Mouse (Mus musculus): Measurements from ENCODE around the gene Ssbp3. TPM values are rescaled to one million over a fixed set of nuclear protein-coding genes. Genes with fewer than 3 reads are reported as not detected.

Gene Ssbp3
- total and polyA plus RNA-seq, 3 experiments: 30.5 to 242 (median 116) TPM

DNA sequence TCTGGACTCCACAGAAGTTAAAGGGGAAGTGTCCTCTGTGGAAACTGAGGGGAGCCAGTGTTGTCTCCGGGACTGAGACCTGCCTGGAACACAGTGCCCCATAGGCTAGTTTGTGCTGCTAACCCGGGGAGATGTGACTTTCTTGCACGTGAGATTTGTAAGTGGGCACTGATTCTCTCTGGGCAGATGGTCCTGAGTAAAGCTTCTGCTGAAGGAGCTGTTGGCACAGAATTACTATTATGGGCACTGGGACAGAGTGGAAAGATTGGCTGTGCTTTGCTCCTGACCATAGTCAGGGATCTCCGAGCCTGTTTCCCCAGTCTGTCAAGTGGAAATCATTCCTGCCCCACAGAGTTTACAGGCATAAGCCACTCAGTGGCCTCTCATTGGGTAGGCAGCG lies 83.8 kb downstream of the Ssbp3 start:
- Histone ChIP-seq H3K27me3 (ENCODE audit: control insufficient read depth in 1 of 2, insufficient read depth in 2 of 2, low read length in 2 of 2) (no peaks in the 10 kb centered on the region), H3K9me3 (replicated peaks; ENCODE audit: insufficient read depth, low read length) (no peaks in the 10 kb centered on the region), H3K36me3 (ENCODE audit: control insufficient read depth in 1 of 2, insufficient read depth in 2 of 2, low read length in 2 of 2) (peaks cover 0 to 29% of the 10 kb centered on the region in 2 experiments; a peak in 3 of 4 replicates), H3K27ac (ENCODE audit: control insufficient read depth, low read depth, low read length) (no peak overlapping the region), H3K9ac (ENCODE audit: control insufficient read depth, low read depth, low read length, poor library complexity, severe bottlenecking) (no peak overlapping the region), H3K4me1 (ENCODE audit: control insufficient read depth in 1 of 2, insufficient read depth in 2 of 2, low read length in 2 of 2) (peaks cover 22 to 25% of the 10 kb centered on the region in 2 experiments), H3K79me2 (ENCODE audit: control insufficient read depth, insufficient read depth, low read length, poor library complexity) (peaks cover 15% of the 10 kb centered on the region), H3K4me3 (ENCODE audit: control insufficient read depth in 1 of 2, insufficient read depth in 1 of 2, low read depth in 2 of 2, low read length in 2 of 2) (no peak overlapping the region)
- no peak for TF ChIP-seq JUND (IDR thresholded peaks at IDR 0.05; ENCODE audit: low read depth, low read length)
- TF ChIP-seq HCFC1 (IDR thresholded peaks at IDR 0.05; ENCODE audit: low read depth, low read length): no peak
- TF ChIP-seq ZNF384 (IDR thresholded peaks at IDR 0.05; ENCODE audit: low read depth, low read length): no peak
- TF ChIP-seq MEF2A (IDR thresholded peaks at IDR 0.05; ENCODE audit: extremely low read depth, insufficient replicate concordance, low read depth, low read length, poor library complexity, severe bottlenecking): no peak
- no peak for TF ChIP-seq NRF1 (IDR thresholded peaks at IDR 0.05; ENCODE audit: insufficient read depth, low read depth, low read length, poor library complexity, severe bottlenecking)
- TF ChIP-seq ZMIZ1 (IDR thresholded peaks at IDR 0.05; ENCODE audit: low read depth, low read length): no peak
- no peak for TF ChIP-seq NELFE (IDR thresholded peaks at IDR 0.05; ENCODE audit: low read depth, low read length)
- TF ChIP-seq SIN3A (IDR thresholded peaks at IDR 0.05; ENCODE audit: low read length): no peak
- TF ChIP-seq POLR2AphosphoS2 (IDR thresholded peaks at IDR 0.05; ENCODE audit: low read length): no peak
- no peak for TF ChIP-seq GABPA (IDR thresholded peaks at IDR 0.05; ENCODE audit: low read depth, low read length)
- no peak for TF ChIP-seq MAFK (IDR thresholded peaks at IDR 0.05; ENCODE audit: borderline replicate concordance, low read depth, low read length)
- no peak for DNase-seq (ENCODE audit: low read depth, low spot score)

DNA sequence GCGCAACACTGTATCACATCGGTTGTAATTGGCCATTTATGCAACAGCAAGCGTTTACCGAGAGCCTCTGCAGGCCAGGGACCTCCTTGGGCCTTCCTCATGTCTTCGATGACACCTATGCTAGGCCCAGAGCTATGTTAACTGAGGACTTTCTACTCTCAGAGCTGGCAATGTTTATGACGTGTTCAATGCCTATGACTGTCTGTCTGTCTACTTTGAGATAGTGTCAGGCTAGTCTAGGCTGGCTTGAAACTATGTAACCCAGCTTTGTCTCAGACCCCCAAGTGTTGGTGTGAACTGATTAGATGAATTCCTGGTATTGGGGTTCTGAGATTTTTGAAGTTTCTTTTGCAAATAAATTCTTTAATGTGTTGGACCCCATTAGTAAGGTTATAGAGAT lies 84.6 kb downstream of the Ssbp3 start:
- DNase-seq (ENCODE audit: low read depth, low spot score): peak; percentile 47
- H3K4me3 ChIP-seq (ENCODE audit: control insufficient read depth in 1 of 2, insufficient read depth in 1 of 2, low read depth in 2 of 2, low read length in 2 of 2): no peak overlapping the region
- TF ChIP-seq SMC3 (IDR thresholded peaks at IDR 0.05; ENCODE audit: low read depth, low read length) (no peak), TAL1 (IDR thresholded peaks at IDR 0.05; ENCODE audit: low read length) (no peak), E2F4 (IDR thresholded peaks at IDR 0.05; ENCODE audit: borderline replicate concordance, low read depth, low read length) (no peak), MAZ (IDR thresholded peaks at IDR 0.05; ENCODE audit: low read depth, low read length) (no peak), UBTF (IDR thresholded peaks at IDR 0.05; ENCODE audit: borderline replicate concordance, insufficient read depth, low read depth, low read length) (no peak), ETS1 (IDR thresholded peaks at IDR 0.05; ENCODE audit: low read depth, low read length) (no peak), ELF1 (IDR thresholded peaks at IDR 0.05; ENCODE audit: low read depth, low read length) (no peak), TBP (IDR thresholded peaks at IDR 0.05; ENCODE audit: low read depth, low read length) (no peak), ZC3H11A (IDR thresholded peaks at IDR 0.05; ENCODE audit: low read depth, low read length) (no peak), HCFC1 (IDR thresholded peaks at IDR 0.05; ENCODE audit: low read depth, low read length) (no peak), MAX (IDR thresholded peaks at IDR 0.05; ENCODE audit: low read length) (no peak), RAD21 (IDR thresholded peaks at IDR 0.05; ENCODE audit: low read depth, low read length) (no peak), MEF2A (IDR thresholded peaks at IDR 0.05; ENCODE audit: extremely low read depth, insufficient replicate concordance, low read depth, low read length, poor library complexity, severe bottlenecking) (no peak), MYC (IDR thresholded peaks at IDR 0.05; ENCODE audit: low read depth, low read length) (no peak)
- H3K9ac ChIP-seq (ENCODE audit: control insufficient read depth, low read depth, low read length, poor library complexity, severe bottlenecking): no peak overlapping the region
- peaks cover 22 to 25% of the 10 kb centered on the region in 2 experiments for H3K4me1 ChIP-seq (ENCODE audit: control insufficient read depth in 1 of 2, insufficient read depth in 2 of 2, low read length in 2 of 2)
- 0 out of 2 replicates have a peak overlapping the region, but pooled peaks have one; percentile 4 for H3K27ac ChIP-seq (ENCODE audit: control insufficient read depth, low read depth, low read length)
- H3K79me2 ChIP-seq (ENCODE audit: control insufficient read depth, insufficient read depth, low read length, poor library complexity): peaks cover 15% of the 10 kb centered on the region
- H3K9me3 ChIP-seq (replicated peaks; ENCODE audit: insufficient read depth, low read length): no peaks in the 10 kb centered on the region
- H3K27me3 ChIP-seq (ENCODE audit: control insufficient read depth in 1 of 2, insufficient read depth in 2 of 2, low read length in 2 of 2): no peaks in the 10 kb centered on the region
- peaks cover 0 to 29% of the 10 kb centered on the region in 2 experiments; a peak in 3 of 4 replicates for H3K36me3 ChIP-seq (ENCODE audit: control insufficient read depth in 1 of 2, insufficient read depth in 2 of 2, low read length in 2 of 2)

Measured in MEL (cell line).